In the genomic region with DNA sequence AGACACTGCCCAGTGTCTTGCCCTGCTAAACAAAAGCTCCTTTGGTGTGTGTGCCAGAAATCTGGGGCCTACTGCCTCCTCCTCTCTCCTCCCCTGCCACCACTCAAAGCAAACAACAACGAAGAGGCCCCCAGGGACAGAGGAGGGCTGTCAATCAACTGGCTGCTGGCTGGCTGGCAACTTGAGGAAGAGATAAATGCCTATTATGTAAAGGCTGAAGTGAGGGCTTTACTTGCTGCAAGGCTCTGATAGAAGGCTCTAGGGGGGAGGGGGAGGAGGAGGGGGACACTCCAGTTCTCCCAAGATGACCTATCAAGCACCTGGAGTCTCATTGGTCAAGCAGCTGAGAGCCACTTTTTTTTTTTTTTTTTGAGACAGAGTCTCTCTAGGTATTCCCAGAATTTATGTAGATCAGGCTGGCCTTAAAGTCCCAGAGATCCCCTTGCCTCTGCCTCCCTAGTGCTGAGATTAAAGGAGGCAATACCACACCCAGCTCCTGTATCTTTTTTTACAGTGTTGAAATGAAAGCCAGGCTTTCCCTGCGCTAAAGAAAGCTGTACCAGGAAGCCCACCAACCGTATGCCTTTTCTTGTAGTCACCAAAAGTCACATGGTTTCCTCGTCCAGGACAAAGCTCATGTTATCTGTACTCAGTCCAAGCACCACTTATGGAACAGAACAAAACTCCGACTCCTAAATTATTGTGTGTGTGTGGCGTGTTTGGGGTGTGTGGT, we compare ENCODE assay signal across 8 mouse cellular contexts. TPM values are rescaled to one million over a fixed set of nuclear protein-coding genes. Genes with fewer than 3 reads are reported as not detected.
DNase-seq lines count a peak whose midpoint lies in the region; ATAC-seq lines count a peak whose summit lies in the region.

No protein-coding gene starts in this region.

- no peaks in the 10 kb centered on the region for H3K9me3 ChIP-seq in hindbrain, embryonic 10.5 days
- no peaks in the 10 kb centered on the region for H3K9me3 ChIP-seq in midbrain, embryonic 13.5 days

- peak; percentile 36 for DNase-seq in kidney, postnatal 14 days
- DNase-seq in kidney, adult 18-20 months, result no peak
- peak; percentile 36 to 56 for DNase-seq in adrenal gland, postnatal 36 days
- DNase-seq in hindbrain, embryonic 10.5 days (ENCODE audit: low spot score), result peak; percentile 89
- no peak for DNase-seq in thymus, postnatal 36 days
- DNase-seq in ovary, postnatal 14 days (ENCODE audit: low spot score), result no peak
- DNase-seq in gastrocnemius, postnatal 10 days, result no peak

- H3K27ac ChIP-seq in hindbrain, embryonic 10.5 days, result peak overlapping the region; percentile 84
- peak overlapping the region; percentile 57 for H3K27ac ChIP-seq in midbrain, embryonic 13.5 days

- ATAC-seq in midbrain, embryonic 13.5 days, result peak; percentile 91

- no peaks in the 10 kb centered on the region for H3K36me3 ChIP-seq in hindbrain, embryonic 10.5 days
- no peaks in the 10 kb centered on the region for H3K36me3 ChIP-seq in midbrain, embryonic 13.5 days

- no peaks in the 10 kb centered on the region for H3K27me3 ChIP-seq in hindbrain, embryonic 10.5 days (ENCODE audit: insufficient read depth, poor library complexity, severe bottlenecking)
- H3K27me3 ChIP-seq in midbrain, embryonic 13.5 days, result no peaks in the 10 kb centered on the region

- 58% methylated on average over 6 of the region's 6 CpGs for WGBS in hindbrain, embryonic 10.5 days
- 56% methylated on average over 6 of the region's 6 CpGs for WGBS in midbrain, embryonic 13.5 days

- H3K4me2 ChIP-seq in midbrain, embryonic 13.5 days (replicated peaks), result no peak overlapping the region

- H3K4me3 ChIP-seq in hindbrain, embryonic 10.5 days, result no peak overlapping the region
- H3K4me3 ChIP-seq in midbrain, embryonic 13.5 days (replicated peaks), result no peak overlapping the region

- peaks cover 33% of the 10 kb centered on the region for H3K4me1 ChIP-seq in hindbrain, embryonic 10.5 days (replicated peaks)
- peaks cover 15% of the 10 kb centered on the region for H3K4me1 ChIP-seq in midbrain, embryonic 13.5 days (replicated peaks)

- H3K9ac ChIP-seq in midbrain, embryonic 13.5 days (replicated peaks), result no peak overlapping the region

RNA-seq across cellular contexts. Expression of gene Ncoa3, which starts 24.4 kb away (rescaled TPM):
- total RNA-seq in adrenal gland, postnatal 36 days (2021), result 10 to 100 TPM; 24.6 to 42.8 TPM
- polyA plus RNA-seq in hindbrain, embryonic 10.5 days (2016; fragmentation: Nextera tagmentation; extraction: Ambion mirVana), result 14.6 and 16.6 TPM in 2 replicates
- polyA plus RNA-seq in midbrain, embryonic 13.5 days (2015; fragmentation: Nextera tagmentation; extraction: Ambion mirVana), result 14.3 and 14.4 TPM in 2 replicates
- 10 to 100 TPM; 12.2 to 17.2 TPM for total RNA-seq in gastrocnemius, postnatal 10 days (2021)

Comparison
In these comparisons a context has a peak if more than half of its experiments do, and no peak if none do; other contexts are left out.
1. DNase-seq: peak in kidney, postnatal 14 days (single experiment), adrenal gland, postnatal 36 days (2 of 2) and hindbrain, embryonic 10.5 days (single experiment); none in kidney, adult 18-20 months (single experiment), thymus, postnatal 36 days (0 of 2), ovary, postnatal 14 days (single experiment) and gastrocnemius, postnatal 10 days (single experiment).